Mouse (Mus musculus) cerebellum, postnatal 10 days (tissue): Measurements from ENCODE around the gene Cntnap1.
A peak's percentile ranks its signal among the peaks of the same experiment; 100 is the strongest.

ENCODE experiments used
- DNase-seq, 2 experiments: peaks; one replicate each; pipeline ENCODE4 v3.0.0; 2021; ENCODE audit warnings: mixed read lengths in 2 of 2

Gene Cntnap1

GRCm38 (mm10) chr11:101170811-101171610, 688 bp downstream of the Cntnap1 start, which contains the start of gene Plekhh3:
Plekhh3 (minus strand) TSS chr11:101171351.
- DNase-seq = peak; percentile 97 to 98

GRCm38 (mm10) chr11:101171721-101172433, 1.6 kb downstream of the Cntnap1 start:
- peak; percentile 85 to 88 for DNase-seq

GRCm38 (mm10) chr11:101172434-101172815, 2.1 kb downstream of the Cntnap1 start:
- peak in 1 of 2 experiments; percentile 13 for DNase-seq

DNA sequence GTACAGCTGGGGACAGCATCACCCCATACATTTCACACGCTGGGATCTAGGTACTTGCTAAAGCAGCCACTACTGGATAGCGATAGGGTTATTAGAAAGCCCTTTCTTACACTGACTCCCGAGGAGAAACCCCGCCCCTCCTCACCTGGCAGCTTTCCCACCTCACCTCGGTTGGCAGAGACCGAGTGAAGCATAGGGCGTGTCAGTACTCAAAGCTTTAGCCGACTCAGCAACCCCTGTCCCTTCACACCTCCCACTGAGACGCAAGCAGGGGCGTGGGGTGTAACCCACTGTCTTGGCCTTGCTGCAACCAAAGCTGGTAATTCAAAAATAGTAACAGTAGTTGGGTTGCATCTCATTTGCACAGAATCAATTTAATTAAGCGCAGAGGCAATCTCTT, 2.8 kb downstream of the Cntnap1 start:
- DNase-seq = peak; percentile 78 to 82

- peak; percentile 86 to 87 for DNase-seq
Observed at GRCm38 (mm10) chr11:101173631-101174388, 3.5 kb downstream of the Cntnap1 start.

GRCm38 (mm10) chr11:101174389-101174745, 4.0 kb downstream of the Cntnap1 start:
- no peak for DNase-seq

DNA sequence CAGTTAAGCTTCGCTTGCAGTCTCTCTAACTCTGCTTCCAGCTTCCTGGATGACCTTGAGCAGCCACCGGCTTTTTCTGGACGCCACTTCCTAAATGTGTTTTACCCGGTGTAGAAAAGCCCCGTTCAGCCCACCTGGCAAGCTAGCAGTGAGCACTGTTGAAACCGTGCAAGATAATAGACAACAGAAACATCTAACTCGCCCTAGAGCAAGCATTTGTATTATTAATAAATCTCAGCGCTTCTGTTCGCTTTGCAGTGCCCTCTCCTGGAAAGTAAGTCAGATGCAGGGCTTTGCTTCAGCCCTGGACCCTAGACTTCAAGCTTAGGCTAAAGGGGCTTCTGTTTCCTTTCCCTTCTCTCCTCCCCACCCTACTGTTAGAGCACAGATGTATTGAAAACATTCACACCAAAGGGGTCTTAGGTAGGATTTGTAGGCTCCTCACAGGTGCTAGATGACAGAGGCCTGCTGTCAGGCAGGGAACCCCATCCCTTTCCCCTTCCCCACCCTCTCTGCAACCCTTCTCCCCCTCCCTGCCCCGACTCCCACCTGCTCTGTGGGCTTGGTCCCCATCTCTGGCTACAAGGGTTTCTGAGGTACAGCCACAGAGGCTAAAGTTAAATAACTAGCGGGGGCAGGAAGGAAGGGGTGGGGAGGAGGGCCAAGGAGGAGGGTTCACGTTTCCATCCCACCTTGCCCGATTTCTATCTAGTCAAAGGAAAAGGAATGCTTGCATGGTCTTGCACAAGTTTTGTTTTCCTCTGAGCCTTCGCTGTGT, 4.7 kb downstream of the Cntnap1 start, which contains the start of gene Ccr10:
Gene Ccr10 (minus strand): TSS at position 593 of the 778 bp plus-strand sequence.
- peak; percentile 61 to 72 for DNase-seq

DNA sequence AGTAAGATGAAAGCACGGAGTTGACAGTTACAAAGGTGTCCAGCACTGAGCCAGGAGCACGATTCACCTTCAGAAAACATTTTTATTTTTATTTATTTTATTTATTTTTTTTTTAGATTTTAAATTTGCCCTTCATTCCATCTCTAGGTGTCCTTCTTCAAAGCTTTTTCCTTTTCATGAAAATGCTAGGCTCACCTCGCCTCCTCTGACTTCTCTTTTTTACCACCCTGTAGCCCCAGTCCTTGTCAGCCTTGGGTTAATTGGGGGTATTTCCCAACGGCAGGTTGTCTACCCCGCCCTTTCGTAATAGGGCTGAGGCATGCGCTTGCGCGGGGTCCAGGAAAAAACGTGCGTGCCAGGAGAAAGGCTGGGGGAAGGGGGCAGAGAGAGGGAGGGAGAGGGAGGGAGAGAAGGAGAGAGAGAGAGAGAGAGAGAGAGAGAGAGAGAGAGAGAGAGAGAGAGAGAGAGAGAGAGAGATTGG, 5.4 kb downstream of the Cntnap1 start:
- DNase-seq = peak; percentile 86 to 90

DNA sequence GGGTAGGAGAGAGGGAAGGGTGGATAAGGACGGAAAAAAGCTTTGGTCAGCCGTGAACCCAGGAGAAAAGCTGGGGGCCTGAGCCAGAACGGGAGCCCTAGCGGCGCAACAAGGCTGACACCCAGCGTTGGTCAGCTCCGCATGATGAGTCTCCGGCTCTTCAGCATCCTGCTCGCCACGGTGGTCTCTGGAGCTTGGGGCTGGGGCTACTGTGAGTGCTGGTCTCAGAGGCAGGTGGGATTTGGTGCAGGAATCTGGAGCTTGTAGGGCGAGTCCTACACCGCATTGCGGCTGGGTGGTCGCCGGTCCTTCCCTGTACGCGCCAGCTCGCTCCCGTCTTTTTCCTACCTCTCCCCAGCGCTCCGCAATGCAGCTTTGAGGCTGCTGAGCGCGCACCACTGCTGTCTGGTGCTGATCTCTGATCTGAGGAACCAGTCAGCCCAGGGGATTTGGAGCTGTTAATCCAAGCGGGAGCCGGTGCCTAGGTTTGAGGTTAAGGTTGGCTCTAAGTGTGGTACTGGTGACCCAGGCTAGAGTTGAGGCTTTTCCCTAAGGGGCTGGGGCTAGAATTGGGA, 5.9 kb downstream of the Cntnap1 start:
- peak; percentile 82 to 86 for DNase-seq

- peak; percentile 97 for DNase-seq
Observed at GRCm38 (mm10) chr11:101176933-101177773, 6.8 kb downstream of the Cntnap1 start.

GRCm38 (mm10) chr11:101178061-101179058, 8.0 kb downstream of the Cntnap1 start:
- peak; percentile 60 to 62 for DNase-seq

DNA sequence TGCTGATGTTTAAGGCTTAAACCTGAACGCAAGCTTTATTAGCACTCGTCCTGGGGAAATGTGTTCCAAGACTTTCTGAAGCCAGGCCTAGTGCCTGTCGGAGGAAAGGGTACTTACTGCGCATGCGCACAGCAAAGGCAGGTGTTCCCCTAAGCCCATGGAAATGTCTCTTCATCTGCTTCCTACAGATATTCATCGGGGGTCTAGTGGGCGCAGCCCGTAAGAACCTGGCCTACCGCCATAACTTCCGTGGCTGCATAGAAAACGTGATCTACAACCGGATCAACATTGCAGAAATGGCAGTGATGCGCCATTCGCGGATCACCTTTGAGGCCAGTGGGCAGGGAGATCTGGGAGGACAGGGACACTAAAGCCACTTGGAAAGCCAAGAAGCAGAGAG, 9.0 kb downstream of the Cntnap1 start:
- DNase-seq = peak; percentile 67 to 68

- DNase-seq = peak in 1 of 2 experiments; percentile 33
Observed at GRCm38 (mm10) chr11:101180261-101180660, 9.9 kb downstream of the Cntnap1 start.

DNA sequence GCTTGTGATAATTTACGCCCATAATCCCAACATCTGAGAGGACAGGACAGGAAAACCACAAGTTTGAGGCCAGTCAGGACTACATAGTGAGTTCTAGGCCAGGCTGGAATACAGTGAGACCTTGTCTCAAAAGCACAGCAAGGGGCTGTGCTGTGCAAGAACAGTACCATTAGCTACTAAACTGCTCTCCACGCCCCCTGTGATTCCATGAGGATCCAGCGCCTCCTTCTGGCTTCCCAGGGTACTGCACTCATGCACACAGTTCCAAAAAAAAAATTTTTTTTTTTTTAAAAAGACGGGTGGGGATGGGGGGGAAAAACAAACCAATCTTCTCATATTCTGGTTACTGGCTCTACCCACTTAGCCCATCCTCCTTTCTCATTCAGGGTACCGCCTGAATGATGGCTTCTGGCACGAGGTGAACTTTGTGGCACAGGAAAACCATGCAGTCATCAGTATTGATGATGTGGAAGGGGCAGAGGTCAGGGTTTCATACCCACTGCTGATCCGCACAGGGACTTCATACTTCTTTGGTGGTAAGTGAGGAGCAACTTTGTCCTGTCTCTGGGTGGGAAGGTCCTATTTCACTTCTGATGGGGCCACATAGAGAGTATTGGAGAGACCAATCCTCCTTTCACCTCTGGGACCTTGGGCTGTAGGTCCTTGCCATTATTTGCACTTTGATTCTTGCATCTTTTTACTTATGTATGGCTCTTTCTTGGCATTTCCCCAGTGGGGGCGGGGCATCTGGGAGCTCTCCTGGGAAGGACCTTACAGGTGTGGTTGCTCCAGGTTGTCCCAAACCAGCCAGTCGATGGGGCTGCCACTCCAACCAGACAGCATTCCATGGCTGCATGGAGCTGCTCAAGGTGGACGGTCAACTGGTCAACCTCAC, 10.8 kb downstream of the Cntnap1 start:
- peak; percentile 90 to 95 for DNase-seq

DNA sequence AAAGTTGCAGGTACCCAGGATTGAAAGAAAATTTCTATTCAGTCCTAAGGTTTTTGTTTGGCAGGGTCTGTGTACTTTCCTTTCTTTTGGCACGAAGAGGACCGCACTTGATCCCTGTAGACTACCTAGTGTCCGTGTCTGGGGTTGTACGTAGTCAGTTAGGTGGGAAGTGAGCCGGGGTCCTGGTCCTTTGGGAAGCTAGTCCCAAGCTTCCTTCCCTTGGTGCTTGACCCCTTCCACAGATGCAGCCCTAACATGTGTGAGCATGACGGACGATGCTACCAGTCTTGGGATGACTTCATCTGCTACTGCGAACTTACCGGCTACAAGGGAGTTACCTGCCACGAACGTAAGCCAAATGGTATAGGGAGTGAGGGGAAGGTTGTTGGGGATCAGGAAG, 11.6 kb downstream of the Cntnap1 start:
- no peak for DNase-seq

GRCm38 (mm10) chr11:101182771-101183517, 12.6 kb downstream of the Cntnap1 start:
- peak; percentile 81 to 84 for DNase-seq

- peak; percentile 20 to 22 for DNase-seq
Observed at GRCm38 (mm10) chr11:101184984-101185383, 14.7 kb downstream of the Cntnap1 start.

- DNase-seq = peak in 1 of 2 experiments; percentile 18
Observed at GRCm38 (mm10) chr11:101185441-101185840, 15.1 kb downstream of the Cntnap1 start.
